Mouse (Mus musculus) mature B cell (primary cell): ENCODE data around the gene Slc16a3.

Source experiments
- in situ Hi-C: fragments of 300-500 bp; cut with MboI; formaldehyde crosslinking; loops from 2 replicates; pipeline ENCODE4 v1.14.3; 2019

Slc16a3 gene

DNA sequence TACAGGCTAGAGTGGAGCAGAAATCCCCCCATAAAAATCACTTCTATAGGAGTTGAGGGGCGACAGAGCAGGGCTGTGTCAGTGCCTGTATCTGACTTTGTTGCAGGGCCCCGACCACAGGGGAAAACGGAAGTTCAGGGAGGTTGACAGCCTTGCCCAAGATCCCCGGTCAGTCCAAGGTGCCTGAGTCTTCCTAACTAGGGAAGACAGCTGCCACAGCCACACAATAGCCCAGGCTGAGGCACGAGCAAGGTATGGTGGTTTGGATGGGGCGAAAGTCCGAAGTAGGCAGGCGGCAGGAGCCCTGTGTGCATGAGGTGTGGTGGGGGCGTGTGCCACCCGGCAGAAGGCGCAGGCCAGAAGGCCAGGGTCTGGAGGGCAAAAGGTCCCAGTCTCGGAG, at the start of gene Slc16a3:
Gene Slc16a3, plus strand, starts transcription at position 153 of the 400 bp plus-strand sequence.
- in situ Hi-C loops = no loop called here

DNA sequence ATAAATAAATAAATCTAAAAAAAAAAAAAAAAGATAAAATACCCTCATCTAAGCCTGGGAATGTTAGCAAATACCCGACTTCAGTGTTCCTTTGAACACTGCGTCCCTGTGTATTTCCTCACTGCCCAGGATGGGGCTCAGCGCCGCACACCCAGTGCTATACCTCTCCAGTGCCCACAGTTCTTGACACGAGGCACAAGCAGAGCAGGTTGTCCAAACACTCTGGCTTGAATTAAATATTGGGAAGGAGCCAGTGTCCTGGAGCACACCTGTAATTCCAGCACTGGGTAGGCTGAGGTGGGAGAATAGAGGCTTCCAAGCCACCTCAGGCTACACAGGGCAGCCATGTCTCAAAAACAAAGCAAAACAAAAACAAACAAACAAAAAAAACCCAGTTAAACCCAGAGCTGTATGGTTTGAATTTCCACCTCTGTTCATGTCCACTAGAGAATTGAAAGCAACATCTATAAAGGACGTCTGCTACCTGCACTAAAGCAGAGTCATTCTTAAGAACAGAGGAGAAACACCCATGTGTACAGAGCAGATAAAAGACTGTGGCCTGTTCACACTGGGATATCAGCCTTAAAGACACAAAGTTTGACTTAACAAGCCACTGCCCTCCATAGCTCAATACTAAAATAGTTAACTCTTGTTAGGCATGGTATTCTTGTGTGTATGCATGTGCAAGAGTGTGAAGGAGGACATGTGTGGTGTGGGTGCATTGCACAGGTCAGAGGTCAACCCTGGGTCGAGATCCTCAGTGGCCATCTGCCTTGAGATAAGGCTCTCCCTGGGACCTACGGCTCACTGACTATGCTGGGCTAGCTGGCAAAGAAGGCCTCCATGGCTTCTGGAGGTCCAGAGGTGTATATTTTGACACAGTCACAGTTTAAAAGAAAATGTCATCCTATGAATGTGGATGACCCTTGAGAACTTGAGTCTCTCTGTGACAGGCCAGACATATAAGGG, 47.7 kb upstream of the Slc16a3 start:
- in situ Hi-C loops = no loop called here

DNA sequence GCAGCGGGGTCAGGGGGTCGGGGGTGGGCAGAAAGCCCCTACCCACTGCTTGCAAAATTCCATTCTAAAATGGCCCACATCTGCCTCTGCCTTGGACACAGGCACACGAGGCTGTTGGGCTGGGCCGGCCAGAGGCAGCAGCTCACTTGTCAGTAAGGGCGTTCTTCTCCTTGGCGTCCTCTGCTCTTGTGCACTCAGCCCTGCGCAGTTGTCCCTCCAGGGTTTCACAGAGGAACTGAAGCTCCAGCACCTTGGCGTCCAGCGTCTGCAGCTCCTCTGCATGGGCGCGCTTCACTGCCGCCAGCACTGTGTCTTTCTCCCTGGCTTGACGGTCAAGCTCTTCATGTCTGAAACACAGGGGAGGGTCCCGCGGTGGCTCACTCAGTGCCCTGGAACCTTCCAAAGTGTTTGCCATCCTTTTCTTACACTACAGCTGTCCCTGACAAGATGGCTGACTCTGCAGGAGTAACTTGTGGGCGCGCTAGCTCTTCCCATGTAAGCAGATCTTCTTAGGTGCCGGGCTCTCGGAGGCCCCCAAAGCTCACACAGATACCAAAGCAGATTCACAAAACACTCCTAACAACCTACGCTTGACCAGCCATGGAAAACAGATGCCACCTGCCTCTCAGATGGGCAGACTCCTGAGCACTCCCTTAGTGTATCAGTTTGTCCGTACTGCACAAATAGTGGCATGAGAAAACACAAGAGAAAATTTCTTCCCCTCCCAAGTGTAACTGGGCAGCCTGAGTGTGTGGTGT, 46.4 kb upstream of the Slc16a3 start:
- in situ Hi-C loops = no loop called here

GRCm38 (mm10) chr11:120902487-120903142, 45.7 kb upstream of the Slc16a3 start:
- in situ Hi-C loops = no loop called here

GRCm38 (mm10) chr11:120903159-120903850, 45.0 kb upstream of the Slc16a3 start:
- in situ Hi-C loops = no loop called here

GRCm38 (mm10) chr11:120904561-120904960, 43.7 kb upstream of the Slc16a3 start:
- in situ Hi-C loops = no loop called here

GRCm38 (mm10) chr11:120905430-120905873, 42.8 kb upstream of the Slc16a3 start:
- in situ Hi-C loops = no loop called here

GRCm38 (mm10) chr11:120913796-120914195, 34.5 kb upstream of the Slc16a3 start:
- in situ Hi-C loops = no loop called here

- in situ Hi-C loops = no loop called here
These were observed 31.8 kb upstream of the Slc16a3 start for GRCm38 (mm10) chr11:120916477-120916876.

GRCm38 (mm10) chr11:120917756-120918155, 30.5 kb upstream of the Slc16a3 start:
- in situ Hi-C loops = no loop called here

DNA sequence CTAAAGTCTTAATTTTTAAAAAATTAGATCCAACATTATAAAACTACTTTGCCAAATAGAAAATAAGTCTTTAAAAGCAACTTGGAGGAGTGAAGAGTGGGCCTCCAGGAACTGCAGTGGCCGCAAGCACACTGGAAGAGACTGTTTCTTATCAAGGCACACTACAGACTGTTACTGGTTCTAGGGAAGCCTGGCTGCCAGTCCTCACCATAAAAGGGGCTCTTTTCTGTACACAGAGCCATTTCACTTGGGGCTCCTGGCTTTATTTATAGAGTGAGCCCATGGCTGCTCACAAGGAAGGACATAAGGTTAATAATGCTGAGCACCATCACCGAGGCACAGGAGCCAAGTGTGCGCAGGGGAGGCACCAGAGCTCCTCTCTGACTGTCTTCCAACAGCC, 25.8 kb upstream of the Slc16a3 start:
- in situ Hi-C loops = no loop called here

GRCm38 (mm10) chr11:120928468-120928867, 19.8 kb upstream of the Slc16a3 start:
- in situ Hi-C loops = no loop called here

GRCm38 (mm10) chr11:120931479-120931878, 16.8 kb upstream of the Slc16a3 start:
- in situ Hi-C loops = no loop called here

- in situ Hi-C loops = no loop called here
These were observed 15.5 kb upstream of the Slc16a3 start, which contains the start of gene Ccdc57 for GRCm38 (mm10) chr11:120932564-120933398. Gene Ccdc57, minus strand, starts transcription at chr11:120932872.

DNA sequence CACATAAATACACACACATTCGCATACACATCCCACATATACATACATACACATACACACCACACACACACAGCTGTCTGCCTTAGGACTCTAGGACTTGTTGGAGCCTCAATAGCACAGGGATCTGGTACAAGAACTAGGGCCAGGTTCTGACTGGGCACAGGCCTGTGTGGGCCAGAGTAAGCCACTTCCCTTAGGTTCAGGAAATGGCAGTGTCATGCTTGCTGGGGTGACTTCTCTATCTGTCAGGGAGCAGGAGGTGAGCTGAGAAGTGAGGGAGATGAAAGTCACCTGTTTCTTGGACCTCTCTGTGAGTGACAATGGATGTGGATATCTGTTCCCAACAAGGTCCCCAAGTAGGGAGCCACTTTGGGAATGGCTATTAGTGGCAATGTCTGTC, 10.3 kb upstream of the Slc16a3 start:
- in situ Hi-C loops = no loop called here

GRCm38 (mm10) chr11:120938795-120939194, 9.5 kb upstream of the Slc16a3 start:
- in situ Hi-C loops = no loop called here

- in situ Hi-C loops = no loop called here
These were observed 8.5 kb upstream of the Slc16a3 start for GRCm38 (mm10) chr11:120939712-120940341.

GRCm38 (mm10) chr11:120940959-120941358, 7.3 kb upstream of the Slc16a3 start:
- in situ Hi-C loops = no loop called here

DNA sequence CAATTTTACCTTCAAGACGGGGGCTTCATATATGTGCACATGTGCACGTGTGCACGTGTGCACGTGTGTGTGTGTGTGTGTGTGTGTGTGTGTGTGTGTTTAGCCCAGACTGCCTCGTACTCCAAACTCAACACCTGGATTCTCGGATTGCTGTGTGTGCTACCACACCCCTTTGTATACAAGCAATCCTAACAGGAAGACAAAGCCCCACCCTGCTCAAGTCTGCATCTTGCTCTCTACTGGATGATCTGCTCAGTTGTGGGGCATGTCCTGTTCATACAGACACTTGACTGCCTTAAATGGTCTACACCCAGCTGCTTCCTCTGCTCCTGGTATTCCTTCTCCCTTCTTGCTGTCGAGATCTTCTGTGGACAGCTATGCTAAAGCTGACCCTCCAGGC, 3.0 kb upstream of the Slc16a3 start:
- in situ Hi-C loops = no loop called here

DNA sequence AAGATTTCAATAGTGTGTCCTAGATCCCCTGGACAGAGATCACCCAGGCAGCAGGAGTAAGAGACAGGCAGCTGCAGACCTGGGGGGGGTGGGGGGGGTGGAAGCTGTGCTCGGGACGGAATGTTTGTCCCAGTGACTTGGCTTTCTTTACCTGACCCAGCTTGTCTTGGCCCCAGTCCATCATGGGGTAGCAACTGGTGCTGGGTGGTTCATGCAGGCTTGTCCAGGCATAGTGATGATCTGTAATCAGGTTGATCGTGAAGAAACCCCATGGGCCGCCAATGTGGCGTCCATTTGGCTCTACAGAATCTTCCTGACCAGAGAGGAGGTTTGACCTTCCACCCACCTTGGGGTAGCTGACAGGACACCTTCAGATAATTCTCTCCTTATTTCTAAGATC, 2.4 kb upstream of the Slc16a3 start:
- in situ Hi-C loops = no loop called here
